Mouse (Mus musculus) C2C12 (cell line): ENCODE results near the gene Lyar.

Experiments used
- CEBPB ChIP-seq: IDR thresholded peaks from one replicate; pipeline ENCODE4 v1.6.1; 2011; ENCODE audit warnings: low read depth, mild to moderate bottlenecking, control low read depth, moderate library complexity
- CTCF ChIP-seq: IDR thresholded peaks from one replicate; pipeline ENCODE4 v1.5.1; 2011; ENCODE audit not compliant: control insufficient read depth, insufficient read depth, insufficient read length
- FOSL1 ChIP-seq: IDR thresholded peaks from one replicate; pipeline ENCODE4 v1.8.0; 2011; ENCODE audit warnings: mild to moderate bottlenecking, low read length; ENCODE audit not compliant: poor library complexity, insufficient read depth, severe bottlenecking
- MYOD1 ChIP-seq: IDR thresholded peaks from one replicate; pipeline ENCODE4 v1.6.1; 2011; ENCODE audit warnings: low read depth; ENCODE audit not compliant: control insufficient read depth, insufficient read length
- USF1 ChIP-seq: IDR thresholded peaks from one replicate; pipeline ENCODE4 v1.6.1; 2011; ENCODE audit warnings: low read depth, mild to moderate bottlenecking, control low read depth, moderate library complexity

DNA sequence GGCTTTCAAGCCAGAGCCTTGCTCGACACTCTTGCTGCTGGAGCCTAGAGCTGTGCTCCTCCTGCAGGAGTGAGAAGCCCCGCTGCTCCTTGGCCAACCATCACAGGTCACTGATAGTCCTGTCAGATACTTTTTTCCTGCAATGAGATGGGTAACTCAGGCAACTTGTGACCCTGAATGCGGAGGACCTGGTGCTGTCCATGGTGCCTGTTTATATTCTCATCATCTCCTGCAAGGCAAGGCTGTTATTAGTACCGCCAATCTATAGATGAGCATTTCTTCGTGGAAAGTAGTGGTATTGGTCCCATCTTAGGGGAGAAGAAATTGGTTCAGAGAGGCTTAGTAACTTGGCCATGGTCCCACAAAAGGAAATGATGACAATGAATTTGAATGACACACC, 46.5 kb upstream of the Lyar start:
- TF ChIP-seq CTCF, result no peak
- TF ChIP-seq FOSL1, result no peak
- TF ChIP-seq USF1, result no peak
- TF ChIP-seq MYOD1, result no peak
- TF ChIP-seq CEBPB, result no peak
